Mouse (Mus musculus): Measurements from ENCODE around the gene Wasf2.

GRCm38 (mm10) chr4:133085783-133086342 lies 44.4 kb upstream of the Wasf2 start:
- no peak for TF ChIP-seq TAL1 (IDR thresholded peaks at IDR 0.05; ENCODE audit: low read length)
- TF ChIP-seq GATA1 (IDR thresholded peaks at IDR 0.05; ENCODE audit: low read length) = no peak

Measured in erythroblast, embryonic 14.5 days (primary cell).